Mouse (Mus musculus): Measurements from ENCODE around the gene Urb1. TPM values are rescaled to one million over a fixed set of nuclear protein-coding genes. Genes with fewer than 3 reads are reported as not detected.

Gene Urb1
- polyA plus RNA-seq, 1 experiment from 2014 or later = 8.1 TPM

DNA sequence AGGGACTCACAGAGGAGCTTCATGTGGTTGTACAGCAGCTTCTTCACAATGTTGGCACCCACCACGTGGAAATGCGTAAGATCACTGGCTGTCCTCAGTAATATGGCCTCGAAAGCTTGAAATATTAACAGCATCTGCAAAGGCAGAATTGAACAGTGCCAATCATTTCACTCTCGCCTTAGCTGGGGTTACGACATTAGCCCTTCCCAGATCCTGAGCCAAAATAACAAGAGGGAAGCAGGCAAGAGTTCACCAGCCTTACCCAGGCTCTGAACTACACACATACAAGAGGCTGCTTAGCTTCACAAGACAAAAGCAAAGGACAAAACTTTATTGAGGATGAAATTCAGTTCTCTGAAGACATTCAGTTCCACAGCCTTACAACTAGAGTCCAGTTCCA is 5.7 kb downstream of the Urb1 start:
- WGBS = 92% methylated on average over 5 of the region's 5 CpGs
- Histone ChIP-seq H3K9ac (ENCODE audit: low read length) (no peak overlapping the region), H3K4me2 (ENCODE audit: low read depth, low read length) (no peak overlapping the region), H3K9me3 (ENCODE audit: control insufficient read depth, low read length) (no peaks in the 10 kb centered on the region), H3K4me1 (replicated peaks; ENCODE audit: control insufficient read depth, insufficient read depth, low read length) (0 out of 2 replicates have a peak, but pooled peaks cover 2% of the 10 kb centered on the region), H3K27me3 (ENCODE audit: control insufficient read depth, insufficient read depth, low read depth, low read length) (no peaks in the 10 kb centered on the region), H3K4me3 (ENCODE audit: low read length) (no peak overlapping the region), H3K36me3 (ENCODE audit: control insufficient read depth, insufficient read depth, low read length) (peaks cover 11% of the 10 kb centered on the region; the same call in 1 of the 2 replicates), H3K27ac (ENCODE audit: low read length) (no peak overlapping the region)
- ATAC-seq (ENCODE audit: low read depth) = no peak

DNA sequence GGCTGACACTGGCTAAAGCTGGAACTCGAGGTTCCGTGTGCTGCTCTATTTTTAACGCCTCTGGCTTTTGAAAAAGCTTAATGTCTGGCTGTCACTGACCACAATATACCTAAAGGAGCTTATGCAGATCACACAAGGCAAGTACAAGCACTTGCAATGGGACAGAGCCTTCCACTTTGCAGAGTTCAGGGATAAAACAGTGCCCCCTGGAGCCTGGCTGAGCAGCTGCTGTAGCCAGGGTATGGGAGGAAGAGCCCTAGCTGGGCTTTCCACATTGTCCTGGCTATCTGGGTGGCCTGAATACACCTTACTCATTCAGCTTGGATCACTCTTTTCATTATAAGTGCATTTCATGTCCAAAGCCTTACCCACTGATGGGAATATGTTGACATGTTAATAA is 8.3 kb downstream of the Urb1 start:
- 87% methylated on average over 3 of the region's 3 CpGs for WGBS
- Histone ChIP-seq H3K9me3 (ENCODE audit: control insufficient read depth, low read length) (no peaks in the 10 kb centered on the region), H3K4me1 (replicated peaks; ENCODE audit: control insufficient read depth, insufficient read depth, low read length) (no peaks in the 10 kb centered on the region; the same call in 1 of the 2 replicates), H3K4me3 (ENCODE audit: low read length) (no peak overlapping the region), H3K9ac (ENCODE audit: low read length) (no peak overlapping the region), H3K27me3 (ENCODE audit: control insufficient read depth, insufficient read depth, low read depth, low read length) (no peaks in the 10 kb centered on the region), H3K4me2 (ENCODE audit: low read depth, low read length) (no peak overlapping the region), H3K36me3 (ENCODE audit: control insufficient read depth, insufficient read depth, low read length) (peaks cover 15% of the 10 kb centered on the region; the same call in 1 of the 2 replicates), H3K27ac (ENCODE audit: low read length) (no peak overlapping the region)
- ATAC-seq (ENCODE audit: low read depth) = no peak

DNA sequence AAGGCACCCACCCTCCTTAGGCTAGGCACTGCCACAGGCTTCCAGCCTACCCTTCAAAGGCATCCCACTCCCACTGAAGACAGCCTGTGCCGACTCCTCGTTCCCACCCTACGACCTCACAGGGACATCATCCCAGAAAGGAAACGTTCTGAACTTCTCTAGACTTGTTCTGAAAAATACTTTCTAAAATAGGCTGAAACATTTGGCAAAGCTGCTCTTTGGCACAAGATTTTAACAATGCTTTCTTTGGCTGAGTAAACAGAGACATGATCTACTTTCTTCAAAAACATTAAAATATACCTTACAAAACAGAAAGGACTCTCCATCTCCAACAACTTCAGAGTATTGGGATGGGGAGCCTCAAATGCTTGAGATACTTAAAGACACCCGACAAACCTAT is 9.0 kb downstream of the Urb1 start:
- Histone ChIP-seq H3K27ac (ENCODE audit: low read length) (no peak overlapping the region), H3K4me2 (ENCODE audit: low read depth, low read length) (no peak overlapping the region), H3K9me3 (ENCODE audit: control insufficient read depth, low read length) (no peaks in the 10 kb centered on the region), H3K27me3 (ENCODE audit: control insufficient read depth, insufficient read depth, low read depth, low read length) (no peaks in the 10 kb centered on the region), H3K9ac (ENCODE audit: low read length) (no peak overlapping the region), H3K4me3 (ENCODE audit: low read length) (no peak overlapping the region), H3K4me1 (replicated peaks; ENCODE audit: control insufficient read depth, insufficient read depth, low read length) (no peaks in the 10 kb centered on the region; the same call in 1 of the 2 replicates), H3K36me3 (ENCODE audit: control insufficient read depth, insufficient read depth, low read length) (peaks cover 19% of the 10 kb centered on the region; the same call in 1 of the 2 replicates)
- 82% methylated on average over 5 of the region's 5 CpGs for WGBS
- ATAC-seq (ENCODE audit: low read depth) = no peak

DNA sequence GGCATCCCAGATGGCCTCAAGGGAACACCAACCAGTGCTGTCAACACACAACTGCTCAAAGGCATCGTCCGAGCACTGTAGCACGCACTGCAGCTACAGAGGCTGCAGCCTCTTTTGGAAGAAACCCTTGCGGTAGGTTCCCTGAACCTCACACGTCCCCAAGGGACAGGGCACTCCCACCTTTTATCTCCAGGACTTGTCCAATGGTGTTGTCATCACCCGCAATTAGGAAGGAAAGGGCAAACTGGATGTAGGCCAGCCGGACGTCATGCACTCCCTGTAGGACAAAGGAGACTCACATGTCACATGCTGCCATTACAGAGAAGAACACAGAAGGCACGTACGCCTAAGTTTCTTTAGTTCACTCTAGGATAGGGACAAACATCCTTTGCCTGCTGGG is 10.4 kb downstream of the Urb1 start:
- Histone ChIP-seq H3K4me2 (ENCODE audit: low read depth, low read length) (no peak overlapping the region), H3K36me3 (ENCODE audit: control insufficient read depth, insufficient read depth, low read length) (peaks cover 23% of the 10 kb centered on the region; the same call in 1 of the 2 replicates), H3K9ac (ENCODE audit: low read length) (no peak overlapping the region), H3K27ac (ENCODE audit: low read length) (no peak overlapping the region), H3K27me3 (ENCODE audit: control insufficient read depth, insufficient read depth, low read depth, low read length) (no peaks in the 10 kb centered on the region), H3K4me1 (replicated peaks; ENCODE audit: control insufficient read depth, insufficient read depth, low read length) (no peaks in the 10 kb centered on the region; the same call in 1 of the 2 replicates), H3K4me3 (ENCODE audit: low read length) (no peak overlapping the region), H3K9me3 (ENCODE audit: control insufficient read depth, low read length) (no peaks in the 10 kb centered on the region)
- no peak for ATAC-seq (ENCODE audit: low read depth)
- 81% methylated on average over 10 of the region's 10 CpGs for WGBS

DNA sequence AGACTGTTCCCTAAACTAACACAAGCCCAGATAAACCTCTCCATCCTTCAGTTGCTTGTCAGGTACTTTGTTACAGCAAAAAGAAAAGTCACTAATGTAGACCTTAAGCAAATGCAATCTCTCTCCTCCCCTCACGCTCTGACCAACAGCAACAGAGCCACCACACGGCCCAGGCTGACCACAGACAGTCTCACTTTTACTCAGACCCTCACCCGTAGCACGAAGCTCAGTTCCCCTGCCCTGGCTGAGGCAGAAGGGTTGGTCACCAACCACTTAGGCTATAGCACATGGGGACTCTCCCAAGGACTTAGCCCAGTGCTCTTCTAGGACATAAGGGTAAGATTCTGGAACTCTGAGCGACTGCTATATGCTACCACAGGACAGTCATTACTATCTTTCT is 11.4 kb downstream of the Urb1 start:
- peaks cover 19% of the 10 kb centered on the region; the same call in 1 of the 2 replicates for H3K36me3 ChIP-seq (ENCODE audit: control insufficient read depth, insufficient read depth, low read length)
- H3K9me3 ChIP-seq (ENCODE audit: control insufficient read depth, low read length) = no peaks in the 10 kb centered on the region
- no peak overlapping the region for H3K4me2 ChIP-seq (ENCODE audit: low read depth, low read length)
- no peaks in the 10 kb centered on the region; the same call in 1 of the 2 replicates for H3K4me1 ChIP-seq (replicated peaks; ENCODE audit: control insufficient read depth, insufficient read depth, low read length)
- ATAC-seq (ENCODE audit: low read depth) = no peak
- WGBS = 71% methylated on average over 5 of the region's 5 CpGs
- H3K27me3 ChIP-seq (ENCODE audit: control insufficient read depth, insufficient read depth, low read depth, low read length) = no peaks in the 10 kb centered on the region
- H3K27ac ChIP-seq (ENCODE audit: low read length) = no peak overlapping the region
- H3K4me3 ChIP-seq (ENCODE audit: low read length) = no peak overlapping the region
- H3K9ac ChIP-seq (ENCODE audit: low read length) = no peak overlapping the region

DNA sequence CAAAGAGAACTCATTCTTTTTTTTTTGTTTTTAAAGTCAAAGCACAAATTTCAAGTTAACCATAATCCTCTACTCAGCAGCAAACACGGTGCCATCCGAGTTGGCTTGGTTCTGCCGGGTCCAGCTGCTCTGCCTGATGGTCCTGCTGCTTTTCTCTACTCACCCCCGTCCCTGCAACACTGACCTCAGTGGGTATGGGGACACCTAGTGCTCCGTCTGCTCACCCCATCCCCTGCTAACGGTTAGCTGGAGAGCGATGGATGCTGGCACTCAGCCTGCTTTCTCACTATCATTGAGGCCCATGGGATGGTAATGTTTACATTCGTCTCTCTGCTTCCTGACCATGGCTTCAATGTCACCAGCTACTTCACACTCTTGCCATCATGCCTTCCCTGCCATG is 11.8 kb downstream of the Urb1 start:
- Histone ChIP-seq H3K36me3 (ENCODE audit: control insufficient read depth, insufficient read depth, low read length) (peaks cover 16% of the 10 kb centered on the region; the same call in 1 of the 2 replicates), H3K9me3 (ENCODE audit: control insufficient read depth, low read length) (no peaks in the 10 kb centered on the region), H3K27me3 (ENCODE audit: control insufficient read depth, insufficient read depth, low read depth, low read length) (no peaks in the 10 kb centered on the region), H3K4me3 (ENCODE audit: low read length) (no peak overlapping the region), H3K27ac (ENCODE audit: low read length) (no peak overlapping the region), H3K9ac (ENCODE audit: low read length) (no peak overlapping the region), H3K4me2 (ENCODE audit: low read depth, low read length) (no peak overlapping the region), H3K4me1 (replicated peaks; ENCODE audit: control insufficient read depth, insufficient read depth, low read length) (no peaks in the 10 kb centered on the region; the same call in 1 of the 2 replicates)
- WGBS = 59% methylated on average over 8 of the region's 8 CpGs
- ATAC-seq (ENCODE audit: low read depth) = no peak

DNA sequence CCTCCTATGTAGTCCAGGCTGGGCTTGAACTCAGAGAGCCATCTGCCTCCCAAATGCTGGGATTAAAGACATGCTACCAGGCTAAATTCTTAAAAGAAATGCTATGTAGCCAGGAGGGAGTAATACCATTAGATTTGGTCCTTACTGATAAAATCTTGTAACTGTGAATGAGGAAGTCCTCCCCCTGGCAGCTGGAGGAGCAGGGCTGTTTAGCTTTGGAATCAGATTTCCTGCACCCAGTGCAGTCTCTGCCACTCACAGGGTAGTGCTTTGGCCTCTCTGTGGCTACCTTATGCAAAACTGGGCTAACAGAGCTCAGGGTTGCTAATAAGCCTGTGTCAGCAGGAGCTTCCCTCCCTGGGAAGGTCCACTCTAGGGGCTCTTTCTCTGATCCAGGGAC is 15.5 kb downstream of the Urb1 start:
- no peak overlapping the region for H3K9ac ChIP-seq (ENCODE audit: low read length)
- no peak overlapping the region for H3K4me3 ChIP-seq (ENCODE audit: low read length)
- H3K9me3 ChIP-seq (ENCODE audit: control insufficient read depth, low read length) = no peaks in the 10 kb centered on the region
- H3K27me3 ChIP-seq (ENCODE audit: control insufficient read depth, insufficient read depth, low read depth, low read length) = no peaks in the 10 kb centered on the region
- no peak for ATAC-seq (ENCODE audit: low read depth)
- peaks cover 31% of the 10 kb centered on the region for H3K36me3 ChIP-seq (ENCODE audit: control insufficient read depth, insufficient read depth, low read length)
- H3K27ac ChIP-seq (ENCODE audit: low read length) = no peak overlapping the region
- no peaks in the 10 kb centered on the region; the same call in 1 of the 2 replicates for H3K4me1 ChIP-seq (replicated peaks; ENCODE audit: control insufficient read depth, insufficient read depth, low read length)
- H3K4me2 ChIP-seq (ENCODE audit: low read depth, low read length) = no peak overlapping the region

DNA sequence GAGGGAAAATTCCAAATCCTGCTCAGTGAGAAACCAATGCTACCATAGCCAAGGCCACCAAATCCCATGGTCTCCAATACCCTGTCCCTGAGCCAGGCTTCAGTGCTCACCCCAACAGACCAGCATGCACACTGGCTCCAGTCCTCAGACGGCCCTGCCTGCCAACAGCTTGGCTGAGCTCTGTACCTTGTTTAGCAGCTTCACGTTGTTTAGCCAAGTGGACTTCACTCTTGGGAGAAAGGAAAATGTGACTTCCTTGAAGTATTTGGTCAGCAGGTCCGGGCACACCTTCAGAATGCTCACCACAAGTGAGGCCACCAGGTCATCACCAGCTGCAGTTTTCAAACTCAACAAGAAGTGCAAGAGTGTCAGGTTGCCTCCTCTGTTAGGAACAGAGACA is 17.7 kb downstream of the Urb1 start:
- H3K36me3 ChIP-seq (ENCODE audit: control insufficient read depth, insufficient read depth, low read length) = peaks cover 34% of the 10 kb centered on the region
- no peak overlapping the region for H3K4me2 ChIP-seq (ENCODE audit: low read depth, low read length)
- H3K27me3 ChIP-seq (ENCODE audit: control insufficient read depth, insufficient read depth, low read depth, low read length) = no peaks in the 10 kb centered on the region
- ATAC-seq (ENCODE audit: low read depth) = no peak
- H3K27ac ChIP-seq (ENCODE audit: low read length) = no peak overlapping the region
- no peak overlapping the region for H3K4me3 ChIP-seq (ENCODE audit: low read length)
- H3K9ac ChIP-seq (ENCODE audit: low read length) = no peak overlapping the region
- no peaks in the 10 kb centered on the region for H3K9me3 ChIP-seq (ENCODE audit: control insufficient read depth, low read length)
- H3K4me1 ChIP-seq (replicated peaks; ENCODE audit: control insufficient read depth, insufficient read depth, low read length) = no peaks in the 10 kb centered on the region
- WGBS = 57% methylated on average over 3 of the region's 3 CpGs

DNA sequence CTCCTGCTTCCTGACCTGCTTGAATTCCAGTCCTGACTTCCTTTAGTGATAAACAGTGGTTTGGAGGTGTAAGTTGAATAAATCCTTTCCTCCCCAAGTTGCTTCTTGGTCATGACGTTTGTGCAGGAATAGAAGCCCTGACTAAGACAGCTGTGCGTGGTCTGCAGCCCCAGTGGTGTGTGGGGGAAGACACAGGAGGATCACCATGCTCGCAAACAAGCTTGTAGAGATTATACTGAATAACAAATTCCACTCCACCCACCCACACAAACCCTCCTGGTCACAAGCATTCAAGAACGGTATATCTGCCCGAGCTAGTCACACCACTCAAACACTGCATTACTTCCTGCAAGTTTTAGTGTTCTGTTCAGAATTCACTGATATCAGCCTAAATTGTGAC is 18.1 kb downstream of the Urb1 start:
- 75% methylated on average over 5 of the region's 5 CpGs for WGBS
- H3K9me3 ChIP-seq (ENCODE audit: control insufficient read depth, low read length) = no peaks in the 10 kb centered on the region
- H3K36me3 ChIP-seq (ENCODE audit: control insufficient read depth, insufficient read depth, low read length) = peaks cover 37% of the 10 kb centered on the region

DNA sequence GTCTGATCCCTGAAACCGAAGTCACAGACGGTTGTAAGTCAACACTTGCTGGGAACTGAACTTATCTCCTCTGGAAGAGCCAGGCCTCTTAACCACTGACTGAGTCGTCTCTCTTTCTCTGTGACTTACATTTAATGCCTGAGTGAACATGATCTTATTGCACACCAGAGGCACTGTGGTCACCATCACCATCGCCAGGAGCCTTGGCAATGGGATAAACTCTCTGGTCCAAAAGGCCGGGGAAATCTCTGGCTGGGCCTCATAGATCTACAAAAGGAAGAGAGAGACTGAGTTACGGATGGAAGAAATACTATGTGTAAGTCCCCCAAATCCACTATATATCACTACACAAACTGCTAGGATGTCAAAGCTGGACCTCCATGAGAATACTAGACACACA is 19.3 kb downstream of the Urb1 start:
- 81% methylated on average over 6 of the region's 6 CpGs for WGBS
- H3K9ac ChIP-seq (ENCODE audit: low read length) = no peak overlapping the region
- H3K9me3 ChIP-seq (ENCODE audit: control insufficient read depth, low read length) = no peaks in the 10 kb centered on the region
- H3K36me3 ChIP-seq (ENCODE audit: control insufficient read depth, insufficient read depth, low read length) = peaks cover 42% of the 10 kb centered on the region
- no peak overlapping the region for H3K4me3 ChIP-seq (ENCODE audit: low read length)
- no peak overlapping the region for H3K27ac ChIP-seq (ENCODE audit: low read length)
- no peaks in the 10 kb centered on the region for H3K27me3 ChIP-seq (ENCODE audit: control insufficient read depth, insufficient read depth, low read depth, low read length)
- no peak for ATAC-seq (ENCODE audit: low read depth)
- H3K4me2 ChIP-seq (ENCODE audit: low read depth, low read length) = no peak overlapping the region
- no peaks in the 10 kb centered on the region for H3K4me1 ChIP-seq (replicated peaks; ENCODE audit: control insufficient read depth, insufficient read depth, low read length)

More for the DNA sequence above, 18.1 kb downstream of the Urb1 start:
- H3K4me2 ChIP-seq (ENCODE audit: low read depth, low read length) = no peak overlapping the region
- ATAC-seq (ENCODE audit: low read depth) = no peak
- H3K9ac ChIP-seq (ENCODE audit: low read length) = no peak overlapping the region
- H3K4me3 ChIP-seq (ENCODE audit: low read length) = no peak overlapping the region
- H3K27ac ChIP-seq (ENCODE audit: low read length) = no peak overlapping the region
- no peaks in the 10 kb centered on the region for H3K4me1 ChIP-seq (replicated peaks; ENCODE audit: control insufficient read depth, insufficient read depth, low read length)
- H3K27me3 ChIP-seq (ENCODE audit: control insufficient read depth, insufficient read depth, low read depth, low read length) = no peaks in the 10 kb centered on the region

All from lung, embryonic 16.5 days (tissue).